Mouse (Mus musculus): ENCODE data around the gene Lman2.

The Lman2 gene

GRCm38 (mm10) chr13:55371007-55371681 lies 8.6 kb upstream of the Lman2 start:
- DNase-seq (ENCODE audit: low spot score), result no peak

GRCm38 (mm10) chr13:55370234-55370633 lies 7.7 kb upstream of the Lman2 start:
- no peak for DNase-seq (ENCODE audit: low spot score)

GRCm38 (mm10) chr13:55369531-55370114 lies 7.0 kb upstream of the Lman2 start, which contains the start of gene Rgs14:
Gene Rgs14 (plus strand): TSS chr13:55369732.
- no peak for DNase-seq (ENCODE audit: low spot score)

GRCm38 (mm10) chr13:55368401-55368800 lies 5.8 kb upstream of the Lman2 start:
- DNase-seq (ENCODE audit: low spot score), result no peak

GRCm38 (mm10) chr13:55361974-55362452 lies 570 bp downstream of the Lman2 start:
- DNase-seq (ENCODE audit: low spot score), result no peak

GRCm38 (mm10) chr13:55361145-55361544 lies 1.4 kb downstream of the Lman2 start:
- DNase-seq (ENCODE audit: low spot score), result no peak

DNA sequence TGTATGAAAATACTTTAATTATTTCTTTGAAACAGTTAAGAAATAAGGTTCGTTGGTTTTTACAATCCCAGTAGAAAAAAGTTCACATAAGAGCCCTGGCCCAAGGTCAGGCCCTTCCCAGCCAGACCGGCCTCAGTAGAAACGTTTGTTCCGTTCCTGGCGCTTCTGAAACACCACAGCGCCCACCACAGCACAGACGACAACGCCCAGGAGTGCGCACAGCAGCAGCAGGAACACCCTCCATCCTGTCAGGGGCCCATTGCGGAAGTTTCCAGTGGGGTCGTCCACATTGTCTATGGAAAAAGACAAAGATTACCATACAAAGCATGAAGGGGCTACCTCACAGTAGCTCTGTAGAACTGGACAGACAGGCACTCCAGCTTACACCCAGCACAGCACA lies 15.8 kb downstream of the Lman2 start:
- DNase-seq (ENCODE audit: low spot score), result no peak

DNA sequence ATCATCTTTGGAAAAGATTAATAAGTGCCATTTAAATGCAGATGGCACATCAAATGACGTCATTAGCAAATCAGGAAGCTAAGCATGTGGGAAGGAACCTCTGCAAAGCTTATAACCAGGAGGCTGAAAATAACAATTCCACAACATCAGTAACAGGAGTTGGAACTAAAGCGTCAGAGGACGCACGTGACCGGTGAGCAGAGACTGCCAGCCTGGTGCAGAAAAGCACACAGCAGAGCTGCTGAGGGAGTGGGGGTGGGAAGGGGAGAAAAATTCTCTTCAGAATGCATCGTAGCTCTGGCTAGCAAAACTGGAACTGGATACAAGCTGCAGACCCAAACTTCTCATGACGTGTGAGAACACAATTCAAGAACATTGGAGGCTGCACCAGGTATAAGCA lies 18.3 kb downstream of the Lman2 start:
- no peak for DNase-seq (ENCODE audit: low spot score)

DNA sequence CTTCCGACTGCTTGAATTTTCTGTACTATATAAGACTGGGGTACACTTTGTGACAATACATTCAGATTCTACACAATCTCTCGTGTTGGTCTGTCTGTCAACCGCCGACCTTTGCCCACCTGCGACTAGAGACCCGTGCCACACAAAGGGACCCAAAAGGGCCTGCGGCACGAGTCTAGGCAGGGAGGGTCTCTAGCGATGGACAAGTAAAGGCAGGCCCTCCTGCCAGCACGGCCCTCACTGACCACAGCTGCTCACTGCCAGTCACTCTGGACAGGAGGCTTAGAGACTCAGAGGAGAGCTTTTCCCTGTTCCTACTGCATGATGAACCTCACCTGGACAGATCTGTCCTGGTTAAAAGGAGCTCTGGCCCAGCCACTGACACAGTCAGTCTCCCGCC lies 20.1 kb downstream of the Lman2 start:
- no peak for DNase-seq (ENCODE audit: low spot score)

DNA sequence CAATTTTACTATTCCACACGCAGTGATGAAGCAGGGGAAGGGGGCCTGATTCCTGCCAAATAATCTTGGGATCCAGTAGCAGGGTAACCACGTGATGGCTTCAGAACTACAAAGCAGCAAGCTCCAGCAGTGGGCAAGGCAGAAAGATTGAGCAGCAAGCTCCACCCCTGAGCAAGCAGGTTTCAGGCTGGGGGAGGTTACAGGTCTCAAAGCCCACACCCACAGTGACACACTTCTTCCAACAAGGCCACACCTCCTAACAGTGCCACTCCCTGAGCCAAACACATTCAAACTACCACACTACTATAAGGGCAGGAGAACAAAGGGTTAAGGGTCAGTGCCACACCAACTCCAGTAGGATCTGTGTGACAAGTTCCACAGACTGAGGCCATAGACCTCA lies 23.3 kb downstream of the Lman2 start:
- DNase-seq (ENCODE audit: low spot score), result no peak

DNA sequence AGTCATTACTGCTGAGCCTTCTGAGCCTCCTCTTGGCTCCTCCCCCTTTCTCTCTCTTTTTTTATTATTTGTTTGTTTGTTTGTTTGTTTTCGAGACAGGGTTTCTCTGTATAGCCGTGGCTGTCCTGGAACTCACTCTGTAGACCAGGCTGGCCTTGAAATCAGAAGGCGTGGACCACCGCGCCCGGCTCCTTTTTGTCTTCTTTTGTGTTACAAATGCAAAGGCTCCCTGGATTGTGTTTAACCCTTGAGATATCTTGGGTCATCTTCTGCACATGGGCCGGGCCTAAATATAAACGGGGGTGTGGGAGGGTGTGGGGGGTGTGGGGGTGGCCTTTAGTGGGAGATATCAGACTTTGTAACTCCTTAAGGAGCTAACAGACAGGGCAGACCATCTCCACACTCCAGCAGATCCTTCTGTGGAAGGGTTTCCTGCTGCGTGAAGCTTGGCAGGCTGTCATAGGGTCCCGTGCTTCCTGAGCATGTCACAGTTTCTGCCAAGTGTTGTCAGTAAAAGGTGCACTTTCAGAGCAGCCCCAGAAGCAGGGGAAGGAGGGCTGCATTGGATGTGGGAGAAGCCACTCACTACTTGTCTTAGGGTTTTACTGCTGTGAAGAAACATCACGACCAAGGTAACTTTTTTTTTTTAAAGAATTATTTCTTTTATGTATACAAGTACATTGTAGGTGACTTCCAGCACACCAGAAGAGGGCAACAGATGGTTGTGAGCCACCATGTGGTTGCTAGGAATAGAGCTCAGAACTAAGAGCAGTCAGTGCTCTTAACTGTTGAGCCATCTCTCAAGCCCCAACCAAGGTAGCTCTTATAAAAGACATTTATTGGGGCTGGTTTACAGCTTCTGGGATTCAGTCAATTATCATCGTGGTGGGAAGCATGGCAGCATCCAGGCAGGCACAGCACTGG lies 24.2 kb downstream of the Lman2 start:
- no peak for DNase-seq (ENCODE audit: low spot score)

DNA sequence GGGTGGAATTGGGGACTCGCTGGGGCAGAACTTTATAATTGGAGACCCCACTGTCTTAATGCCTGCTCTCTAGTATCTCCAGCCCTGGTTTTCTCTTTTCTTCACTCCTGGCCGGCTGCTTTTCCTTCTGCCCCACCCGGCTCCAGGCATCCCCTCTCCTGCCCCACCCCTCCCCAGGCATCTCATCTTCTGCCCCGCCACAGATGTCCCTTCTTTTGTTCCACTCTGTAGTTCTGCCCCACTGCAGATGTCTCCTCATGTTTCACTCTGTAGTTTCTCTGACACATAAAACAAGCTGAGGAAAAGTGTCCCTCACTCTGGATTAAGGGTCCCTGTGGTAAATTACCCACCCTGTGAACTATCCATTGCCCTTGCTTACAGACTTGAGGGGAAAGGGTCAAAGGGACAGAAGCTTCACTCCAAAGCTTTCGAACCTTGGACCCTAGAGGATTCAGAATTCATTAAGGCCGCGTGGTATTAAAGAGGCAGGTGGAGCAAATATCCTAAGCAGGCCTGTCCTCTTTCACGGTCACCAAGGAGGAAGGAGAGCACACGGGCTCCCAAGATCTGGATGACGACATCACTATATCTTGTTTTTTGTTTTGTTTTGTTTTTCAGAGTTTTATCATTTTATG lies 25.1 kb downstream of the Lman2 start:
- no peak for DNase-seq (ENCODE audit: low spot score)

DNA sequence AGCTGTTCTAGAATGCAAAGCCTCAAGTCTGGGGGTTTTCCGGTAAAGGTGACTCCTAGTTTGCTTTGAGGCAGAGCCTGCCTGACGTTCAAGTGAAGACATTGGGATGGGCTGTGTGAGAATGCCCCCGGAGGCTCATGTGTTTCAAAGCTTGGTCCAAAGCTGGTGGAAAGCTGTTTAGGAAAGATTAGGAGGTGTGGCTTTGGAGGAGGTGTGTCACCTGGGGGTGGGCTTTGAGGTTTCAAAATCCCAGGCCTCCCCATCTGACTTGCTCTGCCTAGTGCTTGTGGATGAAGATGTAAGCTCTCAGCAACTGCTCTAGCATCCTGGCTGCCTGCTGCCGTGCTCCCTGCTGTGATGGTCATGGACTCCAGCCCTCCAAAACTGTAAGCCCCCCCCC lies 26.9 kb downstream of the Lman2 start:
- DNase-seq (ENCODE audit: low spot score), result no peak

DNA sequence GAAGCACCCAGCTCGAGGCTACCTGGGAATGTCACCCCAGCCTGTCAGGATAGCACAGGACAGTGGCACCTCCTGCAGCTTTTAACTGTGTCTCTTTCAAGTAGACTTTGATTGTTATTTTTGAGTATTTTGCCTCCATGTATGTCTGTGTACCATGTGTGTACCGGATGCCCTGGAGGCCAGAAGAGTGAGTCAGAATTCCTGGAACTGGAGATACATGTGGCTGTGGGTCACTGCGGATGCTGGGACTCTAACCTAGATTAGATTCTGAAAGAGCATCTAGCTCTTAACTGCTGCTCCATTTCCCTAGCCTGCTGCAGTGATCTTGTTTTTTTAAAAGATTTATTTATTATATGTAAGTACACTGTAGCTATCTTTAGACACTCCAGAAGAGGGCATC lies 30.3 kb downstream of the Lman2 start:
- DNase-seq (ENCODE audit: low spot score), result no peak

DNA sequence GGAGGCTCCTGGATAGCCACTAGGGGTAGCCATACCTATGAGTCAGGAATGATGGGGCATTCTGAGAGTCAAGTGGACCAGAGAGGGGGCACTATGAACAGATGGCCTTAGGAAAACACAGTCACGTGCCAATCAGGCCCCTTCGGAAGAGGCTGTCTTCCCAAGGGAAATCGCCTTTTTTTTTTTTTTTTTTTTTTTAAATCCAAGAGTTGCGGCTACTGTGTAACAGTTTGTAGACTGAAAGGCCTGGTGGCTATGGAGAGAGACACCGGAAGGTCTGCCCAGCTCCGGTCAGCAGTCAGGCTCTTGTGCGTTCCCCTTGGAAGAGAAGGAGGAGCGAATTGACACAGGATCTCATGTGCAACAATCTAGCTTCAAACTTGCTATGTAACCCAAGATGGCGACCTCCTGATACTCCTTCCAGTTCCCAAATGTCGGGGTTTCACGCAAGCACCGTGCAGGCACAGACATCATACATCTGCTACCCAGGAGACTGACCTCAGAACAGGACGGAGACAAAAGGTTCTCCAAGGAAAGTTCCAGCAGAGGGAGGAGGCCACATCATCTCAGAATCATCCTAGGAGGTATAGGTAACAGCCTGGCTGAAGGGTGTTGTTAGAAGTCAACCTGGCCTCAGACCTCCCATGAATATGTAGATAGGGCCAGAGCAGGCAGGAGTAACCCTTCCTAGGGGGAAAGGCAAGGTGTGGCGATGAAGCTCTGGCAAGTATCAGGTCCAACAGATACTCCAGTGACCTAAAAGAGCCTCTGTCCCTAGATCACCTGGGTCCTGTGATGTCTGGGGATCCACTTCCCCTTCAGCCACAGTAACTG lies 31.8 kb downstream of the Lman2 start:
- DNase-seq (ENCODE audit: low spot score), result no peak

DNA sequence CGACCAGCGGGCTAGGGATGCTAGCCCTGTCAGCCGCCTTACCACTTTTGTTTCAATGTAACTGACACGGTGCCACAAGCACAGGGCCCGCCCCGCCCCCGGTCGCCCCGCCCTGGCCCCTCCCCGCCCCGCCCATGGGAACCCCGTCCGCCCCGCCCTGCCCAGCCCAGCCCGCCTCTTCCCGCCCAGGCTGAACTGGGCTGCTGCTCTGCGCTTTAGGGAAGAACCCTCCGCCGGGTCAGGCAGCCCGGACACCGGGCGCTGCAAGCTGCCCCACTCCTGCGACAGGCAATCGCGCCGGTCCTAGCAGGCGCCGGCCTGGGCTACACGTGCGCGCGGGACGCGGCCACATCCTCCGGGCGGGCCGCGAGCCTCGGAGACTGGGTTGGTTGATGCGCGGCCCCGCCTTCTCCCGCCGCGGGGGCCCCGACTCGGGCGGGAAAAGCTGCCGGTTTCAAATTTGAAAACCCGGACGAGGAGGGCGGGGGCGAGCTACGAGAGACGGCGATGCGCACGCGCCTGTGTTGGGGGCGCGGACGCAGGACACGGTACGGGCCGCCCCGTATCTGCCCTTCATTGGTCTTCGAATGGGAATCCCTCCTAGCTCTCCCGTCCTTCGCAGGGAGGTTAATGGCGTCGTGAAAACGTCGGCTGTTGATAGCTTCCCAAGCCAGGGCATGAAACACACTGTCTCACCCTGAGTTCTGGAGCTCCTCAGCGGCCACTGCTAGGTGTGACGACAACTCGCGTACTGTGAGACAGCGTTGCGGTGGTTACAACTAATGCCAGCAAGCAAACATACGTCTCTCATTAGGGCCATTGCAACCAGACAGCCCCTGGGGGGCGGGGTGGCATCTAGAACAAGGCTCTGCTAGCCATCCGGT lies 32.7 kb downstream of the Lman2 start, which contains the start of gene Mxd3:
Mxd3 (minus strand) TSS at position 141 of the 884 bp plus-strand sequence.
- no peak for DNase-seq (ENCODE audit: low spot score)

DNA sequence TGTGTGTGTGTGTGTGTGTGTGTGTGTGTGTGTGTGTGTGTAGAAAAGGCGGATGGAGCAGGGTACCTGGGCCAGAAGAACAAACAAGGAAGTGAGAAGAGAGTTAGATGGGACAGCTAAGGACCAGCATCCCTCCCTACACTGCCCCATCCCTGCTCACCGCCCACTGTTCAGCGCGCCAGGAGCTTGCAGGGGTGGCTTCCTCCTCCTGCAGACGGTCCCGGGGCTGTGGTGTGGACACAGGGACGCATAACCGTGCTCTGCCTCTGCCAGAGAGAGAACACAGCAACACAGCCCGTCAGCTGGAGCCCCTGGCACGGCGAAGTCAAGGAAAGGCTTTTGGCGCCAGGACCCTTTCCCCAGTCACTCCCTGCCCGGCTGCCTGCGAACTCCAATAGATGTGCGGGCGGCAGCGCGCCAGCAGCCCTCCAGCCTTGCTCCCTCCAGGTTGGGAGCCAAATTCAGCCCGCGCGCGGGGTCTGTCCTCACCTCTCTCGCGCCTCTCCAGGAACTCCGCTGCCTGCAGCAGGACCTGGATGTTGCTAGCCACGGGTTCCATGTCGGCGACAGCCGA lies 33.4 kb downstream of the Lman2 start:
- DNase-seq (ENCODE audit: low spot score), result no peak

DNA sequence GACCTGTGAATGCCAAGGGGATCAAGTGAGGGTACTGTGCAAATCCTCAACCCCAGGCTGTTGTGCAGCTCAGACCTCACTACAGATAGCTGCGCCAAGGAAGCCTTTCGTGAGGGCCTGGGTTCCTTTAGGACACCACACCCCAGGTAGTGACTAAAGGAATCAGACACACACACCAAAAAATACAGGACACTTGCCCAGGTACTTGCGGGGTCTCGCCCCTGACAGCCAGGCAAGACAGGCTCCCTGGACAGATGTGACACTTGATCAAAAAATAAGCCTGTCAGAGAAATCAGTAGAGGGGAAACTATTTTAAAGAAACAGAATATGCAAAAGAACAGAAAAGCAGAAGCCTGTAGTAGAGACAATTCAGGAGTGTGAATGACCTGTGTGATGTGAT lies 33.9 kb downstream of the Lman2 start:
- DNase-seq (ENCODE audit: low spot score), result no peak

GRCm38 (mm10) chr13:55328171-55328570 lies 34.4 kb downstream of the Lman2 start:
- DNase-seq (ENCODE audit: low spot score), result no peak

DNA sequence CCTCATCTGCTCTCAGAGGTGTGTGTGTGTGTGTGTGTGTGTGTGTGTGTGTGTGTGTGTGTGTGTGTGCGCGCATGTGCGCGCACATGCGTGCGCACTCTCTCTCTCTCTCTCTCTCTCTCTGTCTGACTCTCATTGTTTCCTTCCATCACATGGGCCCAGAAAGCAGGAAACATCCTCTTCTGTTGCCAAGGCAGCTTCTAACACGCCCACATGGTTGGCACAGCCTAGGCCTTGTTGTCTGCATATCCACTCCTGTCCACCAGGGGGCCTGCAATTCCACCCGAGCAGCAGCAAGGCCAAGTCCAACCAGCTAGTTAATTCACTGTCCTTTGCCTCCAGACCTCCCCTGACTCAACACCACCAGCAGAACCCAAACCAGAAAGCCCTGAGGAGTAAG lies 35.0 kb downstream of the Lman2 start:
- DNase-seq (ENCODE audit: low spot score), result no peak
